In the genomic region with DNA sequence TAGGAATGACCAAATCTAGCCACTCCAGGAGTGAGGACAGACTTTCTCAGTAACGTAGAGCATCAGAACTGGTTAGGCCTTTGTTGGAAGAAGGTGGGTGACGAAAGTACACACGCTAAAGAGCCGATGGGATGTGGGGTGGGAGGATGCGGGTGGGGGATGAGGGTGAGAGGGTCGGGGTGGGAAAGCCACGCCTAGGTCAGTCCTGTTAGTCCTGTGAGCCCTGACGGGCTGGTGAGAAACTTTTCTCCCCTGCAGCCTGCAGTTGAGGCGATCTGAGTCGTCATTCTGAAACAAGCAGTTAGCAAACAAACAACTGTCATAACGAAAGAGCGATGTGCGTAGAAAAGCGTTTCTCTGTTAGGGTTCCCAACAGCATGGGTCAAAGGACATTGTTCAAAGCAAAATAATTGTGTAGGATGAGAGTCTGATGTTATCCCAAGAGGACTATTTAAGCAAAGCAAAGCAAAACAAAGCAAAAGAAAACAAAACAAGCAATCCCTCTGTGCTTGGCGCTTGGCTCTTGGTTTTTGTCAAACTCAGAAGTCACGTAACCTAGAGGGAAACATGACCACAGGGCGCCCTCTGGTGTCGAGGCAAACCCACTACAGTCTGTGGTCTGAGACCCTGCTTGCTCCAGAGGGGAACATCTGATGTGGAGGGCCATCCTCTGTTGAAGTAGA, we compare ENCODE assay signal across 8 mouse cellular contexts.
DNase-seq lines count a peak whose midpoint lies in the region; ATAC-seq and TF ChIP-seq lines count a peak whose summit lies in the region.

No protein-coding gene starts in this region.

- TF ChIP-seq POLR2A in olfactory bulb, adult 2 months (IDR thresholded peaks at IDR 0.05; ENCODE audit: insufficient read depth, low read depth, low read length), result no peak
- no peak for TF ChIP-seq POLR2A in thymus, adult 2 months (IDR thresholded peaks at IDR 0.05; ENCODE audit: control insufficient read depth, extremely low read depth, insufficient read depth, low read length, poor library complexity)

- peak; percentile 89 for TF ChIP-seq CTCF in forebrain, postnatal 0 days (IDR thresholded peaks at IDR 0.05; ENCODE audit: low read depth)
- TF ChIP-seq CTCF in olfactory bulb, adult 2 months (IDR thresholded peaks at IDR 0.05; ENCODE audit: insufficient read depth, low read depth, low read length), result peak; percentile 70
- peak; percentile 73; the same call in 1 of the 2 replicates for TF ChIP-seq CTCF in thymus, adult 2 months (IDR thresholded peaks at IDR 0.05; ENCODE audit: borderline replicate concordance, control insufficient read depth, extremely low read depth, insufficient read depth, low read length, poor library complexity)

- peak; percentile 71; the same call in 1 of the 2 replicates for ATAC-seq in forebrain, postnatal 0 days
- peak; percentile 69 to 73 for ATAC-seq in hematopoietic stem cell, adult 5-6 weeks (replicated peaks in 1 of 2; ENCODE audit: insufficient read depth in 1 of 2, low FRiP score in 2 of 2, low TSS enrichment in 1 of 2, low read depth in 1 of 2, poor library complexity in 2 of 2, severe bottlenecking in 2 of 2)
- peak; percentile 79; the same call in 1 of the 2 replicates for ATAC-seq in lung, embryonic 15.5 days (ENCODE audit: borderline replicate concordance, extremely low read depth, low FRiP score, low TSS enrichment)

- no peak overlapping the region for H3K4me3 ChIP-seq in ES-E14 (ENCODE audit: insufficient read depth in 1 of 2, low read depth in 1 of 2, low read length in 2 of 2, poor library complexity in 1 of 2, severe bottlenecking in 1 of 2)
- H3K4me3 ChIP-seq in forebrain, postnatal 0 days (ENCODE audit: low read depth, low read length), result no peak overlapping the region
- H3K4me3 ChIP-seq in lung, embryonic 15.5 days, result peak overlapping the region; percentile 39
- H3K4me3 ChIP-seq in olfactory bulb, adult 2 months (ENCODE audit: insufficient read depth, low read depth, low read length), result no peak overlapping the region
- peak overlapping the region; percentile 51 for H3K4me3 ChIP-seq in thymus, adult 2 months (ENCODE audit: control insufficient read depth, insufficient read depth, low read length)

- 41% methylated on average over 18 of the region's 18 CpGs for WGBS in forebrain, postnatal 0 days
- WGBS in lung, embryonic 15.5 days, result 8% methylated on average over 18 of the region's 18 CpGs
- WGBS in olfactory bulb, adult 2 months, result 39% methylated on average over 18 of the region's 18 CpGs
- WGBS in thymus, adult 2 months, result 10% methylated on average over 18 of the region's 18 CpGs

- peak; percentile 65 for DNase-seq in ES-E14 (ENCODE audit: low read depth, low spot score)
- DNase-seq in cerebellum, adult 18-20 months, result peak; percentile 52 to 55
- DNase-seq in forebrain, postnatal 0 days, result peak; percentile 79
- peak; percentile 35 to 60 for DNase-seq in layer of hippocampus, adult 8-10 months (ENCODE audit: low spot score in 2 of 2)
- DNase-seq in thymus, adult 2 months, result peak; percentile 92

- no peaks in the 10 kb centered on the region for H3K4me1 ChIP-seq in ES-E14 (ENCODE audit: control insufficient read depth in 2 of 2, insufficient read depth in 2 of 2, low read length in 2 of 2, poor library complexity in 1 of 2)
- H3K4me1 ChIP-seq in forebrain, postnatal 0 days (ENCODE audit: insufficient read depth), result no peaks in the 10 kb centered on the region
- H3K4me1 ChIP-seq in lung, embryonic 15.5 days, result peaks cover 9% of the 10 kb centered on the region; the same call in 1 of the 2 replicates
- no peaks in the 10 kb centered on the region for H3K4me1 ChIP-seq in olfactory bulb, adult 2 months (ENCODE audit: control insufficient read depth, insufficient read depth, low read length)
- H3K4me1 ChIP-seq in thymus, adult 2 months (replicated peaks; ENCODE audit: control insufficient read depth, insufficient read depth, low read length), result peaks cover 12% of the 10 kb centered on the region

- no peak overlapping the region for H3K9ac ChIP-seq in ES-E14 (ENCODE audit: insufficient read depth, low read depth, low read length, poor library complexity, severe bottlenecking)
- no peak overlapping the region for H3K9ac ChIP-seq in forebrain, postnatal 0 days
- H3K9ac ChIP-seq in lung, embryonic 15.5 days, result peak overlapping the region; percentile 36

- in situ Hi-C loops in ES-E14 (cut with MboI; ENCODE audit: low sequenced_read_pairs in 2 of 2, unreplicated experiment in 2 of 2), result loop anchor here in 1 of 2 experiments (25.0 kb wide), 1 partner anchor 545 kb away; no protein-coding TSS in a partner anchor

- H3K27me3 ChIP-seq in forebrain, postnatal 0 days (ENCODE audit: insufficient read depth, low read length), result no peaks in the 10 kb centered on the region
- no peaks in the 10 kb centered on the region for H3K27me3 ChIP-seq in lung, embryonic 15.5 days
- no peaks in the 10 kb centered on the region for H3K27me3 ChIP-seq in thymus, adult 2 months (ENCODE audit: control insufficient read depth, insufficient read depth, low read length)

- no peaks in the 10 kb centered on the region for H3K36me3 ChIP-seq in ES-E14 (ENCODE audit: control insufficient read depth, insufficient read depth, low read length, poor library complexity, severe bottlenecking)
- H3K36me3 ChIP-seq in forebrain, postnatal 0 days (ENCODE audit: insufficient read depth), result no peaks in the 10 kb centered on the region
- H3K36me3 ChIP-seq in lung, embryonic 15.5 days, result no peaks in the 10 kb centered on the region
- no peaks in the 10 kb centered on the region for H3K36me3 ChIP-seq in thymus, adult 2 months (ENCODE audit: control insufficient read depth, insufficient read depth, low read length)

- H3K4me2 ChIP-seq in forebrain, postnatal 0 days (ENCODE audit: low read depth), result 0 out of 2 replicates have a peak overlapping the region, but pooled peaks have one; percentile 17
- peak overlapping the region; percentile 62 for H3K4me2 ChIP-seq in lung, embryonic 15.5 days

- no peak overlapping the region for H3K27ac ChIP-seq in ES-E14 (ENCODE audit: insufficient read depth, low read depth, low read length, poor library complexity, severe bottlenecking)
- H3K27ac ChIP-seq in forebrain, postnatal 0 days (ENCODE audit: low read depth, low read length), result no peak overlapping the region
- 0 out of 2 replicates have a peak overlapping the region, but pooled peaks have one; percentile 4 for H3K27ac ChIP-seq in lung, embryonic 15.5 days
- no peak overlapping the region for H3K27ac ChIP-seq in olfactory bulb, adult 2 months (ENCODE audit: insufficient read depth, low read depth, low read length)
- H3K27ac ChIP-seq in thymus, adult 2 months (ENCODE audit: control insufficient read depth, insufficient read depth, low read length), result no peak overlapping the region

- no peaks in the 10 kb centered on the region for H3K9me3 ChIP-seq in ES-E14 (ENCODE audit: control insufficient read depth, insufficient read depth, low read depth, low read length)
- no peaks in the 10 kb centered on the region for H3K9me3 ChIP-seq in forebrain, postnatal 0 days (ENCODE audit: low read length)
- H3K9me3 ChIP-seq in lung, embryonic 15.5 days, result no peaks in the 10 kb centered on the region

TF ChIP-seq in ES-E14, 5 proteins besides CTCF, POLR2A, EP300 and RAD21:
- TF ChIP-seq HCFC1 (IDR thresholded peaks at IDR 0.05; ENCODE audit: borderline replicate concordance, insufficient read depth, low read length) (no peak), ZNF384 (IDR thresholded peaks at IDR 0.05; ENCODE audit: low read depth, low read length) (no peak), CHD2 (IDR thresholded peaks at IDR 0.05; ENCODE audit: low read depth, low read length) (no peak), ZC3H11A (IDR thresholded peaks at IDR 0.05; ENCODE audit: borderline replicate concordance, low read depth, low read length) (peak; percentile 83; the same call in 1 of the 2 replicates)

Comparison
In these comparisons a context has a peak if more than half of its experiments do, and no peak if none do; other contexts are left out.
1. H3K4me3 ChIP-seq: peak in lung, embryonic 15.5 days (single experiment) and thymus, adult 2 months (single experiment); none in ES-E14 (0 of 2), forebrain, postnatal 0 days (single experiment) and olfactory bulb, adult 2 months (single experiment).
2. Peak in every context shown above with its lines, with median percentiles within 50 percentile points of each other: DNase-seq, ATAC-seq and CTCF ChIP-seq.